In genomic region chr11:32633542-32633941, GRCm38 (mm10) we compare ENCODE assay signal across 13 mouse cellular contexts. TPM values are rescaled to one million over a fixed set of nuclear protein-coding genes. Genes with fewer than 3 reads are reported as not detected.
DNase-seq lines count a peak whose midpoint lies in the region; ATAC-seq and TF ChIP-seq lines count a peak whose summit lies in the region.
"Had no signal": no experiment of that assay in that cellular context is flagged by ENCODE, and none has a peak within 500 bp of the region (broad histone marks: within the 10 kb centered on the region; RNA-seq: fewer than 3 reads in every experiment).

No protein-coding gene starts in this region.

- DNase-seq in gastrocnemius, adult 2 months = no peak
- no peak for DNase-seq in gastrocnemius, postnatal 14 days
- DNase-seq in midbrain, postnatal 0 days (ENCODE audit: low spot score) = no peak
- DNase-seq in ES-E14 (ENCODE audit: low read depth, low spot score) (peak; percentile 58), adipocyte (ENCODE audit: low spot score) (no peak)
- peak; percentile 46 for DNase-seq in splenic B cell, adult 2 months (ENCODE audit: low read depth, low spot score)
- DNase-seq in layer of hippocampus, postnatal 14 days (ENCODE audit: low spot score in 2 of 2) = no peak
- DNase-seq: lung, postnatal 4 days had no signal

- no peak overlapping the region for H3K27ac ChIP-seq in gastrocnemius, adult 2 months
- H3K27ac ChIP-seq in midbrain, postnatal 0 days (ENCODE audit: low read depth, low read length) = no peak overlapping the region
- no peak overlapping the region for H3K27ac ChIP-seq in midbrain, embryonic 15.5 days
- H3K27ac ChIP-seq in ES-E14 (ENCODE audit: insufficient read depth, low read depth, low read length, poor library complexity, severe bottlenecking) = no peak overlapping the region
- H3K27ac ChIP-seq: hindbrain, embryonic 12.5 days; limb, embryonic 12.5 days had no signal

- H3K27me3 ChIP-seq in midbrain, postnatal 0 days (ENCODE audit: insufficient read depth, low read length) = no peaks in the 10 kb centered on the region
- H3K27me3 ChIP-seq in midbrain, embryonic 15.5 days (replicated peaks) = no peaks in the 10 kb centered on the region
- no peaks in the 10 kb centered on the region for H3K27me3 ChIP-seq in splenic B cell, adult 2 months (ENCODE audit: control insufficient read depth, insufficient read depth, low read length, poor library complexity, severe bottlenecking)
- H3K27me3 ChIP-seq: hindbrain, embryonic 12.5 days; limb, embryonic 12.5 days; stomach, embryonic 15.5 days had no signal

- H3K9me3 ChIP-seq in midbrain, postnatal 0 days (ENCODE audit: low read length) = no peaks in the 10 kb centered on the region
- no peaks in the 10 kb centered on the region for H3K9me3 ChIP-seq in midbrain, embryonic 15.5 days
- no peaks in the 10 kb centered on the region for H3K9me3 ChIP-seq in ES-E14 (ENCODE audit: control insufficient read depth, insufficient read depth, low read depth, low read length)
- H3K9me3 ChIP-seq: hindbrain, embryonic 12.5 days; limb, embryonic 12.5 days; stomach, embryonic 15.5 days had no signal

- in situ Hi-C loops in ES-E14 (cut with MboI; ENCODE audit: low sequenced_read_pairs in 2 of 2, unreplicated experiment in 2 of 2) = no loop called here

- H3K4me1 ChIP-seq in midbrain, postnatal 0 days (ENCODE audit: insufficient read depth, low read length) = no peaks in the 10 kb centered on the region
- no peaks in the 10 kb centered on the region for H3K4me1 ChIP-seq in midbrain, embryonic 15.5 days
- H3K4me1 ChIP-seq in ES-E14 (ENCODE audit: control insufficient read depth in 2 of 2, insufficient read depth in 2 of 2, low read length in 2 of 2, poor library complexity in 1 of 2) = 0 out of 4 replicates have a peak, but pooled peaks cover 0 to 1% of the 10 kb centered on the region in 2 experiments
- H3K4me1 ChIP-seq: hindbrain, embryonic 12.5 days; stomach, embryonic 15.5 days had no signal

- H3K36me3 ChIP-seq in midbrain, postnatal 0 days (ENCODE audit: insufficient read depth, low read length) = no peaks in the 10 kb centered on the region
- no peaks in the 10 kb centered on the region for H3K36me3 ChIP-seq in midbrain, embryonic 15.5 days (replicated peaks)
- no peaks in the 10 kb centered on the region for H3K36me3 ChIP-seq in ES-E14 (ENCODE audit: control insufficient read depth, insufficient read depth, low read length, poor library complexity, severe bottlenecking)
- H3K36me3 ChIP-seq in splenic B cell, adult 2 months (ENCODE audit: control insufficient read depth, insufficient read depth, low read length, poor library complexity, severe bottlenecking) = 0 out of 2 replicates have a peak, but pooled peaks cover 2% of the 10 kb centered on the region
- H3K36me3 ChIP-seq: hindbrain, embryonic 12.5 days; limb, embryonic 12.5 days; stomach, embryonic 15.5 days had no signal

- intact Hi-C loops in gastrocnemius, adult 2 months (cut with DNase I) = no loop called here
- intact Hi-C loops in gastrocnemius, postnatal 14 days (cut with DNase I; ENCODE audit: low total_unique reads) = no loop called here

- no peak for ATAC-seq in midbrain, postnatal 0 days (ENCODE audit: low FRiP score)
- ATAC-seq in midbrain, embryonic 15.5 days (replicated peaks) = no peak
- ATAC-seq: activated CD4-positive, CD25-positive, alpha-beta regulatory T cell, adult 4 months had no signal

- WGBS in midbrain, postnatal 0 days = 68% methylated on average over 3 of the region's 3 CpGs
- 77% methylated on average over 3 of the region's 3 CpGs for WGBS in midbrain, embryonic 15.5 days

- no peak overlapping the region for H3K4me3 ChIP-seq in gastrocnemius, adult 2 months
- no peak overlapping the region for H3K4me3 ChIP-seq in midbrain, postnatal 0 days (ENCODE audit: low read depth, low read length)
- H3K4me3 ChIP-seq in midbrain, embryonic 15.5 days = no peak overlapping the region
- no peak overlapping the region for H3K4me3 ChIP-seq in ES-E14 (ENCODE audit: insufficient read depth in 1 of 2, low read depth in 1 of 2, low read length in 2 of 2, poor library complexity in 1 of 2, severe bottlenecking in 1 of 2)
- H3K4me3 ChIP-seq: hindbrain, embryonic 12.5 days; limb, embryonic 12.5 days; stomach, embryonic 15.5 days had no signal

- no peak overlapping the region for H3K9ac ChIP-seq in midbrain, postnatal 0 days (replicated peaks; ENCODE audit: low read length, poor library complexity, severe bottlenecking)
- H3K9ac ChIP-seq in midbrain, embryonic 15.5 days = no peak overlapping the region
- no peak overlapping the region for H3K9ac ChIP-seq in ES-E14 (ENCODE audit: insufficient read depth, low read depth, low read length, poor library complexity, severe bottlenecking)
- H3K9ac ChIP-seq: hindbrain, embryonic 12.5 days; limb, embryonic 12.5 days; stomach, embryonic 15.5 days had no signal

- peak; percentile 36; the same call in 1 of the 2 replicates for TF ChIP-seq CTCF in gastrocnemius, adult 2 months (IDR thresholded peaks at IDR 0.05)
- peak; percentile 27 for TF ChIP-seq CTCF in midbrain, postnatal 0 days (IDR thresholded peaks at IDR 0.05)

- no peak overlapping the region for H3K4me2 ChIP-seq in midbrain, postnatal 0 days (ENCODE audit: low read depth, low read length, poor library complexity, severe bottlenecking)
- no peak overlapping the region for H3K4me2 ChIP-seq in midbrain, embryonic 15.5 days
- H3K4me2 ChIP-seq: hindbrain, embryonic 12.5 days; limb, embryonic 12.5 days; stomach, embryonic 15.5 days had no signal

TF ChIP-seq in ES-E14, 5 proteins besides CTCF, POLR2A, EP300 and RAD21:
- TF ChIP-seq ZNF384 (IDR thresholded peaks at IDR 0.05; ENCODE audit: low read depth, low read length) (no peak), ZC3H11A (IDR thresholded peaks at IDR 0.05; ENCODE audit: borderline replicate concordance, low read depth, low read length) (peak; percentile 69; the same call in 1 of the 2 replicates), MAFK (IDR thresholded peaks at IDR 0.05; ENCODE audit: insufficient read depth, low read depth, low read length) (no peak)

RNA-seq across cellular contexts. Expression of gene Fbxw11, which starts 9.0 kb away (rescaled TPM):
- 10 to 100 TPM; 56.9 to 68.9 TPM for total RNA-seq in gastrocnemius, adult 2 months (2021)
- 10 to 100 TPM; 53.3 to 53.6 TPM for total RNA-seq in gastrocnemius, postnatal 14 days (2021)
- 130 and 140 TPM in 2 replicates for total RNA-seq in midbrain, postnatal 0 days (2014; rRNA removed)
- polyA plus RNA-seq in midbrain, postnatal 0 days (2015; fragmentation: Nextera tagmentation; extraction: Ambion mirVana) = 97.1 and 100 TPM in 2 replicates
- polyA plus RNA-seq in midbrain, embryonic 15.5 days (2015; fragmentation: Nextera tagmentation; extraction: Ambion mirVana) = 120 and 126 TPM in 2 replicates
- total RNA-seq in ES-E14 (2012; rRNA removed) = 37.7 and 45.8 TPM in 2 replicates
- 100 to 1,000 TPM; 130 to 137 TPM for total RNA-seq in layer of hippocampus, postnatal 14 days (2021)

Comparison
In these comparisons a context has a peak if more than half of its experiments do, and no peak if none do; other contexts are left out.
1. DNase-seq: peak in ES-E14 (single experiment) and splenic B cell, adult 2 months (single experiment); none in gastrocnemius, adult 2 months (single experiment), gastrocnemius, postnatal 14 days (single experiment), midbrain, postnatal 0 days (single experiment), adipocyte (single experiment) and layer of hippocampus, postnatal 14 days (0 of 2).